Mouse (Mus musculus) T-helper 17 cell (primary cell): ENCODE data around the gene Rpl4.
"Not testable (repeated sequence)": the region's sequence is repeated elsewhere in the genome, so short reads cannot be mapped to it uniquely, and the experiment has no call there.

Experiments used
- in situ Hi-C, 2 experiments: fragments of 300-600 bp; cut with MboI, MseI; formaldehyde crosslinking; loops; 1 replicate in 1 of 2; 2 replicates in 1 of 2; pipeline ENCODE4 v1.15.1; 2025; ENCODE audit warnings: high pct_unique_total_duplicates in 2 of 2

Gene Rpl4

GRCm38 (mm10) chr9:64197524-64197923 lies 24.3 kb downstream of the Rpl4 start:
- in situ Hi-C loops, result no loop called here

DNA sequence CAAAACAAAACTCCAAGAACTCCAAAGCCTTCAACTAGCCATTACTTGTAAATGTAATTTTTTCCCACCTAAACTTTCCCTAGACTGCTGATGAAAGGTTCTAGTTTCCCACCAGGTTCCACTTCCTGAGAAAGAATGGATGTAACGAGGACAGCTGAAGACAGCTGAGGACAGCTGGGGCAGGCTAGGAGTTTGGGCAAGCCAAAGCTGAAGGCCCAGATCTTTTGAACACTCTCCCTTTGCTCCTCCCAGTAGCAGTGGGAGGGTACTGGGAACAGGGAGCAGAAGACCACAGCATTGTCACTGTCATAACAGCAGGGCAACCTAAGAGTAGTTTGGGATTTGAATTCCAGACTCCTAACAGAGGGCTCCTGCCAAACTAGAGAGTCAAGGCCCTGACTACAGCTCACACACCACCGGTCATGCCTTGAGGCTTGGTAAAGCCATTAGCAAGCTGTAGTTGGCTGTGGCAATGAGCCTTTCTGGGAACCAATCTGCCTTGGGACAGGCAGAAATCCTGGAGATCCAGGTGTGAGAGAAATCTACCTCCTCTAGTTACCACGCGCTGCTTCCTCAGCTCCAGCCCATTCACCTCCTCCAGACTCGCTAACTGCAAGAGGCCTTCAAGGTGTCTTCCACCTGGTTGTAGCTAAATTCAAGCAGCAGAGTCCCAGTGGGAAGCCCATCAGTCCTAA lies 25.0 kb downstream of the Rpl4 start:
- in situ Hi-C loops, result no loop called here

- in situ Hi-C loops, result not testable (repeated sequence)
Observed at GRCm38 (mm10) chr9:64198763-64199418, 25.7 kb downstream of the Rpl4 start.

- in situ Hi-C loops, result no loop called here
Observed at GRCm38 (mm10) chr9:64199897-64200296, 26.7 kb downstream of the Rpl4 start.

DNA sequence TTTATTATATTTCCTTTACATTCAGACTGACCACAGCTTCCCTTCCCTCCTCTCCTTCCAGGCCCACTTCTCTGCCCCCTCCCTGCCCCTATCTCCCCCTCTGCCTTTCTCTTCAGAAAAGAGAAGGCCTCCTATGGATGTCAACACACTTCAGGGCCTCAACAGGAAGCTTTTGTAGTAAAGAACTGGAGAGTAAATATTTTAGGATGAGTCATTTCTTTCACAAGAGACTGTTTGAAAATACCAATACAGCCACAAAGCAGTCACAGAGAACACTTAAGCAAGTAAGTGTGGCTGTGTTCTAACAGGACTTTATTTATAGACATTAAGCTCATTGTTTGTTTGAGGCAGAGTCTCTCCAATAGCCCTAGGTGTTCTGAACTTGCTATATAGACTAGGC lies 29.2 kb downstream of the Rpl4 start:
- in situ Hi-C loops, result no loop called here

DNA sequence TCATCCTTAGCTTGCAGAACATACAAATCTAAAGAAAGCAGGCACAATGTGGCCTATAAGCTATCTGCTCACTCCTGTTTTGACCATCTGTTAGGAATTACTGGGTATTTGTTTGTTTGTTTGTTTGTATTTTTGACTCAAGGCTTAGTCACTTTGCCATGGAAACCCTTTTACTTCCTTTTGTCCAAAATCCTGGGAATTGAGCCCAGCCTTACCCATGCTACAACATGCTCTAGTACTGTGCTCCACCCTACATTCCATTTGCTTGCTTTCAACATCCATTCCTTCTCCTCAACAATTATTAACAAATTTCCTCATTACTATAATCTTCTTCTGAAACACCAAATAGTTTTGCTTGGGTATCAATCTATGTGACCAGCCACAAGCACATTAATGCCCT lies 29.7 kb downstream of the Rpl4 start:
- in situ Hi-C loops, result no loop called here

DNA sequence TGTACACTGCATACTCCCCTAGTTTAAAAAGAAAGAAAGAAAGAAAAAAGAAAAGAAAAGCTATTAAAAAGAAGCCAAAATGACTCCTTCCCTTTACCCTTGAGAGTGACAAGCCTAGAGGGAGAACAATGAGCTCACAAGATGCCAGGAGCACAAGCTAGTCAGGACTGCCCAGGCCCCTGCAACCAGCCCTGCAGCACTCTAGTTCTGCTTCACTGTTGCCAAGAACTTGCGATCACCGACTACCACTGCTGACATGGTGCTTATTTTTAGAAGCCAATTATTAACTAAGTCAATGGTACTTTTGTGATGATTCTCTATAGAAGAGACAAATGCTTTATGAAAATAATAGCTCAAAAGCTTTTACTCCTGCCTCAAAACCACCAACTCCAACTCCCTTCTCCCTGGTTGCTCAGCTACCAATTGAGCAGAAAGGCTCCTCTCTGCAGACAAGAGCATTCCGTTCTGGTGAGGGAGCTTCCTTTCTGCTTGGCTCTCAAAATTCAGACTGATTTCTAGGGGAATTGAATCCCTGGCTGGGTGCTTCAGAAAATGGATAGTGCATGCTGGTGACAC lies 34.4 kb downstream of the Rpl4 start:
- in situ Hi-C loops, result no loop called here

DNA sequence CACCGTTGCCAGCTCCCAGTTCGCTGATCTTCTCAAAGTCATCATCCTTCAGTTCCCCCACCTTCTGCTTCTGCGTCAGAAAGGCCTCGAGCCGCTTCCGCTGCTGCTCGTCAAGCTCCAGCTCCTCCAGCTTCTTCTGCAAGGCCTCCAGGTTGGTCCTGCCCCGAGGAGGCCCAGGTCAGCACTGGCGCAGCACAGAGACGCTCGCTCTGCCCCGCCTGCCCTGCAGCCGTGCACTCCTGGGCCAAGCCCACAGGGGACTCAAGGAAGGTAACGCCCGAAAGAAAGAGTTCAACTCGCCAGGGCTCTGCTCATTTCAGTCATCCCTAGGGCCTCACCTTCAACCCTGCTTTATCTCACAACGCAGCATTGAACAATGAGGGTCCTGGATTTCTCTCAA lies 41.3 kb downstream of the Rpl4 start:
- in situ Hi-C loops, result loop anchor here in 1 of 2 experiments (5.0 kb wide), 1 partner anchor 93 kb away; no protein-coding TSS in a partner anchor

DNA sequence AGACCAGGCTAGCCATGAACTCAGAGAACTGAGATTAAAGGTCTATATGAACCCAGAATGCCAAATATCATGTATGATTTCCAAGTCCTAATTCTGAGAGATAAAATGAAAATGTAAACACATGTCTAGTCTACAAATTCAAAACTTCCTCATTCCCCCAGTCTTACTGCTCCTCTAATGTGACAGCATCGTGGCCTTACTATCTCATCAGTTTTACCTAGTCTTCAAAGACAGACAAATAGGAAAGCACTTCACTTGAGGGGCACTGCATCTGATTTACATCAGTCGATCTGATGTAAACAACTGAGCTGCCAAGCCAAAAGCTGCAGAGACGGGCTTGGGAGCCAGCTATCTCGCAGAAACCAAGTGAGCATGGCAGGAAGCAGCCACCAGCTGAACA lies 42.9 kb downstream of the Rpl4 start:
- in situ Hi-C loops, result no loop called here

DNA sequence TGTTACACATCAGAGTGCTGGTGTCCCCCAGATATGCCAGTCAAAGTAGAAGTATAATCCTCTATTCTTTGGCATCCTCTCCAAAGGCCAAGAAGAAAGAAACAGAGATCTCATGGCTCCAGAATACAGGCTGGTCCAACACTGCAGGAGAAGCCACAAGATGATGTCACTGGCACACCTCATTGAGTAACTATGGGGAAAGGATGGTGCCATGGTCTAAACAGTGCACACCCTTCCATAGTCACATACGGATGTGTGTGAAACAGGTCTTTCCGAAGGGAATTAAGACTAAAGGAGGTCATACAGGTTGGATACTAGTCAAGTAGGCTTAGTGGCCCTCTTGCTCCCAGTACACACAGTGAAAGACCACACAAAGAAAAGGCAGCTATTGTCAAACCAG lies 43.5 kb downstream of the Rpl4 start:
- in situ Hi-C loops, result no loop called here

DNA sequence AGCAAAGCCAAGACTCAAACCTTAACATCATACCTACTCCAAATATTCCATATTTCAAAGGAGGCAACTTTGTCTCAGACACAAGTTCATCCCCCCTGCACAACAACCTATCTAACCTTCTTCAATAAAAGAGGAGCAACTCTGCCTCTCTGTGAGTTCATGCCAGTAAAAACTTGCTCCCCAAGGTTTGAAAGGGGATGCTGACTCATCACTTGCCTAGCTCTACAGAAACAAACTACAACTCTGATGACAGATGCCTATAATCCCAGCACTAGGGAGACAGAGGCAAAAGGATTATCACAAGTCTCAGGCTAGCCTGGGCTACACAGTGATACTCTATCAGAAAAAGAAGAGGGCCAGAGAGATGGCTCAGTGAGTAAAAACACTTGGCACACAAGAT lies 44.7 kb downstream of the Rpl4 start:
- in situ Hi-C loops, result no loop called here

DNA sequence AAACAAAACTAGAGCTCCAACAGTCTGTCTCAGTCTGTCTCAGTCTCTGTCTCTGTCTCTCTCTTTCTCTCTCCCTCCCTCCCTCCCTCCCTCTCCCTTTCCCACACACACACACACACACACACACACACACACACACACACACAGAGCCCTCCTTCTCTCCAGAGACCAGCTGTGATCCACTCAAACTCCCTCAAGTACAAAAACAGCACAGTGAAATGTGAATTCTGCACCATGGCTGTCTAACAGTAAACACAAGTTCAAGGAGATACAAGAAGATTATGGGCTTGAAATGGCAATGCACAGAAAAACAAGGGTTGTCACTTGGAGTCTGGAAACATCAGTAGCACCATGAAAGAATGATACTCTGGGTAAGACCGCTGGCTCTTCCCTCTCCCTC lies 46.1 kb downstream of the Rpl4 start:
- in situ Hi-C loops, result no loop called here

GRCm38 (mm10) chr9:64219772-64220420 lies 46.7 kb downstream of the Rpl4 start:
- in situ Hi-C loops, result no loop called here

DNA sequence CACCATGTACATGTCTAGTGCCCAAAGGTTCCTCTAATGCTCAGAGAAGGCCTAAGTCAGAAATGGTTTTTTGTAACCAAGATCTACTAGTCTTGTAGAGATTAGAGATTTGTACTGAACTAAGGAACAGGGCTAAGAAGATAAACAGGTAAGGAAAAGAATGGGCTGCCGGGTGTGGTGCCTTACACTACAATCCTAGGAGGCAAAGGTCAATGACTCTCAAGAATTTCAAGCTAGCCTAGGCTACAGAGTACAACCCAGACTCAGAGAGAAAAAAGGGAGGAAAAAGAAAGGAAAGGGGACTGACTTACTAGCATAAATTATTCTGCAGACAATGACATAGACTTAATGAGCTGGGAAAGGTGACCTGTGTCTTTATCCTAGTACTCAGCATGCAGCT lies 47.4 kb downstream of the Rpl4 start:
- in situ Hi-C loops, result no loop called here

DNA sequence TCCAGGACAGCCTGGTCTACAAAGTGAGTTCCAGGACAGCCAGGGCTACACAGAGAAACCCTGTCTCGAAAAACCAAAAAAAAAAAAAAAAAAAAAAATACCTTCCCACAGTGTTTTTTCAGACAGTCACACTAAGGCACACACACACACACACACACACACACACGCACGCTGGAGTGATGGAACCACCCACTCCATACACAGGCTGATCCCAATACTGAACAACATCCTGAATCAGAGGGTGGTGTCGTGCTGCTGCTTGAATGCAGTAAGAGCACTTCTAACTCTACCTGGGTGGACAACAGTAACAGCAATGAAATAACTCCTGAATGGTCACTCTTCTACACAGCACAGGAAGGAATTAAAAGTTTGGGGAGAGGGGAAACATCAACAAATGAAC lies 48.3 kb downstream of the Rpl4 start:
- in situ Hi-C loops, result no loop called here

- in situ Hi-C loops, result no loop called here
Observed at GRCm38 (mm10) chr9:64222098-64222497, 48.9 kb downstream of the Rpl4 start.

DNA sequence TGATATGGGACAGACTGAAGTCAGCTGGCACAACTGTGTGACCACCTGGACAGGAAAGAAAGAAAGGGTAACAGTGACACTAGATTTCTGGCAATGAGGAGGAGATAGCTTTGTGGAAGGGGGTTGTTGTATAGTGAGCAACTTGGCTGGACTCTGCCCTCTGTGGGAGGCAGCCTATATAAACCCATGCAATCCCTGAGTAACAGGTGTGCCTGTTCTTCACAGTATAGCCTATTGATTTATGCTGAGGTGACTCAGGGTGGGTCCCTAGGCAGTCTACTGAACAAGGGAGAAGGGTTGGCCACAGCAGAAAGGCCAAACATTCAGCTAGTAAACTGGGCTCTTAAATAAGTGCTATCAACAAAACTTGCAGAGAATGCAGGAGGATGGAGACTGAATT lies 52.6 kb downstream of the Rpl4 start:
- in situ Hi-C loops, result no loop called here

DNA sequence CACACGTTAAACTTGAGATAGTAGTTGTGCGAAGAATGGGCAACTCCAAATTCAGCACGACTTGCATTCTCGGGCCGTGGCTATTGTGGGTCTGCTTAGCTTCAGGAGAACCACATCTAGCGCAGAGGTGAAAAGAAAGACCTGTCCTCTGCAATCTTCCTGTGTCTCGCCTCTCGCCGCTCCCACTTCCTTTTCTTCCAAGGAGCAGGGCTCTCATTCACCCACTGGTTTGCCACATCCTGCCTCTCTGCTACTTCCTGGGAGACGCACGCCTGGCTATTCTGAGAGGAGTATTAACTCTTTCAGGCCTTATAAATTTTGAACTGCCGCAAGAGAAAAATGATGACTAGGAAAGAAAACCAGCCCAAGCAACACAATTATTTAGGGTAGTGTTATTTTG lies 54.6 kb downstream of the Rpl4 start:
- in situ Hi-C loops, result no loop called here
